Mouse (Mus musculus): ENCODE data around the gene Nol8.

Nol8 gene

GRCm38 (mm10) chr13:49652481-49653179 lies at the start of gene Nol8, which contains the start of gene Cenpp:
Gene Nol8 (plus strand): TSS chr13:49653078.
Gene Cenpp (minus strand): TSS chr13:49652785.
- DNase-seq (ENCODE audit: extremely low read depth, low read depth, low spot score): peak; percentile 91

GRCm38 (mm10) chr13:49603603-49604002 lies 49.3 kb upstream of the Nol8 start:
- DNase-seq (ENCODE audit: extremely low read depth, low read depth, low spot score): no peak

DNA sequence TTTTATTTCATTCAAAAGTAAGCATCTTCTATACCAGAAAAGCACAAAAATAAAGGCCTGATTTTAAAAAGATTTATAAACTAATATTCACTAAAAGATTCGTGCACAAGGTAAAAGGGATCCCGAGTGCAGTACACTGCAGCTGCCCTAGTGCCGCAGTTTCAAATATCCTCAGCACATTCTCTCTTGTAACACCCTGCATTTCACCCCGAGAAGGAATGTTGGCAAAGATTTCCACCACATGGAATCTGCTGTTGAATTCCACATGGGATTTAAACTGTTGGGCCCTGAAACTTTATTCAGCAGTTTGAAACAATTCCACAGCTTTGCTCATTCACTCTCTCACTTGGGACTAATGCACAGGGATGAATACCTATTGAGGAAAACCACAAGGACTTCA lies 45.2 kb upstream of the Nol8 start, which contains the start of gene Ogn:
Ogn (plus strand) TSS at position 333 of the 400 bp plus-strand sequence.
- DNase-seq (ENCODE audit: extremely low read depth, low read depth, low spot score): no peak

- DNase-seq (ENCODE audit: extremely low read depth, low read depth, low spot score): no peak
These were observed 44.1 kb upstream of the Nol8 start for GRCm38 (mm10) chr13:49608589-49609322.

- DNase-seq (ENCODE audit: extremely low read depth, low read depth, low spot score): no peak
These were observed 35.9 kb upstream of the Nol8 start for GRCm38 (mm10) chr13:49617021-49617420.

- no peak for DNase-seq (ENCODE audit: extremely low read depth, low read depth, low spot score)
These were observed 34.5 kb upstream of the Nol8 start for GRCm38 (mm10) chr13:49618365-49618764.

DNA sequence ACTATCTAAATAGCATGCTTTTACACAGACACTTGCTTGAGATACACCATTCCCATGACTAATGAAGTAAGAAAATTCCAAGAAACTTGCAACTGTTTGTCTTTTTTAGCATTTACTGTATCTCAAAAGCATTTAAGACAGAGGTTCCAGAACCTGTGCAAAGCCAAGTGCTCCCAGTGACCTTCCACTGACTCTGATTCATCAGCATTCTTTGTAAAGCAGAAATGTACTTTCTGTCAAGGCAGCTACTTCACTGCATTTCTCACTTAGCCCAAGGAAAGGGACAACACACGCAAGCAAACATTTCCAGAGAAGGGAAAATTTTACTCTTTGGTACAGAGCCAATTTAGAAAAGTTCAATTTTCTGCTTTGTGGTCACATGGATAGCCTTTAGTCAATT lies 29.7 kb upstream of the Nol8 start:
- no peak for DNase-seq (ENCODE audit: extremely low read depth, low read depth, low spot score)

- no peak for DNase-seq (ENCODE audit: extremely low read depth, low read depth, low spot score)
These were observed 24.7 kb upstream of the Nol8 start for GRCm38 (mm10) chr13:49628167-49628566.

GRCm38 (mm10) chr13:49629076-49629475 lies 23.8 kb upstream of the Nol8 start:
- DNase-seq (ENCODE audit: extremely low read depth, low read depth, low spot score): no peak

DNA sequence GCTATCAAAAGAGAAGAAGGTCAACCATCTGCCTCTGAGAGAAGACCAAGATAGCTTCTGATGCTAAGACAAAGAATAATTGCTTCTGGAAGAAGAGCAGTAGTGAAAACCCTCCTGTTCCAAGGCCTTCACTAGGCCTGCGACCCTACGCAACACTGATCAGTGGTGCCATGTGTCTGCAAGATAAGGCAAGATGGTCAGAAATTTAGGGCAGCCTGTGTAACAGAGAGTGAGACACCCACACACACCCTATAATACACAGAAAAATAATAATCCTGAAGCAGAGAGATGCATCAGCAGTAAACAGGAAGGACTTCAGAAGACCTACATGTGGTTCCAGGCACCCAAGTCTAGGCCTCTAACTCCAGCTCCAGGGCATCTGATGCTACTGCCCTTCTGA lies 12.9 kb upstream of the Nol8 start:
- DNase-seq (ENCODE audit: extremely low read depth, low read depth, low spot score): no peak

GRCm38 (mm10) chr13:49642650-49643049 lies 10.2 kb upstream of the Nol8 start:
- DNase-seq (ENCODE audit: extremely low read depth, low read depth, low spot score): no peak

DNA sequence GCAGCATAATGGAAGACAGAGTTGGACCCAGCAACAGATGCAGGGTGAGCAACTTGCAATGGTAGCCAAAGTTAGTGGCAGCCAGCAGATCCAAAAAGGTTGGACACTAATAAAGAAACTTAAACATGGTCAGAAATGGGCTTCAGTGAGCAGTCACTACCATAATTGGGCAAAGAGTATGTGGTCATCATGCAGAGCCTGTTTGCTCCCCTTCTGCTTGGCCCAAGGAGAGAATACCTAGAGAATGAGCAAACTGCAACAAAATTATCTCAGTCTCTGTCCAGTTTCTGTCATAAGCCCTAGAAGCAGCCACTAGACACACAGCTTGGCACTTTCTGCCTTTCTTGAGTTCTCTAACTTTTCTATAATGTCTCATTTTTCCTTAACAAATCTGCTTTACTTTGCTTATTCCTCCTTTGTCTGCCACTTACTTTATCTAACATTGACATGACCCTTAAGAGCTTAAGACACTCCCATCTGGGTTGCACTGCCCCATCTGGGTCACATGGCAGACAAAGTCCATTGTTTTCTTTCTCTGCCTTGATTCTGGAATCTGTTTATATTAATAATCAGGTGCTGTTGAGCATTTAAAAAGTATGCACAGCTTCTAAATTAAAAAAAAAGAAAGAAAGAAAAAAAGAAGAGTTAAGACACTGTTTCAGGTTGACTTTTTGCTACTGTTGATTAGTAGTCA lies 9.1 kb upstream of the Nol8 start:
- no peak for DNase-seq (ENCODE audit: extremely low read depth, low read depth, low spot score)

DNA sequence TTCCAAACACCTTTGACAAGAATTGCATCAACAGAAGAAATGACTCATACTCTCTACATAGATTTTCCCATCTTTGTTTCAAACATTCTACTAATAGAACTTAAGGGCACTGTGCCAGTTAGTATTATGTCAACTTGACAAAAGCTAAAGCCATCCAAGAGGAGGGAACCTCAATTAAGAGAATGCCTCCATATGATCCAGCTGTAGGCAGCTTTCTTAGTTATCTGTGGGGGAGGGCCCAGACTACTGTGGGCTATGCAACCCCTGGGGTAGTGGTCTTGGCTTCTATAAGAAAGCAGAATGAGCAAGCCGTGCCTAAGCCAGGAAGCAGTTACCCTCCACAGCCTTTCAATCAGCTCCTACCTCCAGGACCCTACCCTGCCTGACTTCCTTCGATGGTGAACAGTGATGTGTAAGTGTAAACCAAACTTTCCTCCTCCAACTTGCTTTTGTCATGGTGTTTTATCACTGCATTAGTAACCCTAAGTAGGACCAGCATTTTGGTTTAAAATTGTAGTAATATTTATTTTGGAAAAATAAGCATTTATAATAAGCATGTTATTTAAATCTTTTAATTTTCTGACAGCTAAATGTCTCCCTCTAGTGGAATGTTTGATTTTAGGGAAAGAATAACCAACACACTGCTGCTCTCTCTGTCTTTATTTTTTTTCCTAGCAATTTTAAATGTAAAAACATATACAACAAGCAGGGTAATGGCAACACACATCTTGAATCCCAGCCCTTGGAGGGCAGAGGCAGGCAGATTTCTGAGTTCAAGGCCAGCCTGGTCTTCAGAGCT lies 7.9 kb upstream of the Nol8 start:
- no peak for DNase-seq (ENCODE audit: extremely low read depth, low read depth, low spot score)

- no peak for DNase-seq (ENCODE audit: extremely low read depth, low read depth, low spot score)
These were observed 6.9 kb upstream of the Nol8 start for GRCm38 (mm10) chr13:49646019-49646418.

GRCm38 (mm10) chr13:49651136-49651535 lies 1.7 kb upstream of the Nol8 start:
- no peak for DNase-seq (ENCODE audit: extremely low read depth, low read depth, low spot score)

DNA sequence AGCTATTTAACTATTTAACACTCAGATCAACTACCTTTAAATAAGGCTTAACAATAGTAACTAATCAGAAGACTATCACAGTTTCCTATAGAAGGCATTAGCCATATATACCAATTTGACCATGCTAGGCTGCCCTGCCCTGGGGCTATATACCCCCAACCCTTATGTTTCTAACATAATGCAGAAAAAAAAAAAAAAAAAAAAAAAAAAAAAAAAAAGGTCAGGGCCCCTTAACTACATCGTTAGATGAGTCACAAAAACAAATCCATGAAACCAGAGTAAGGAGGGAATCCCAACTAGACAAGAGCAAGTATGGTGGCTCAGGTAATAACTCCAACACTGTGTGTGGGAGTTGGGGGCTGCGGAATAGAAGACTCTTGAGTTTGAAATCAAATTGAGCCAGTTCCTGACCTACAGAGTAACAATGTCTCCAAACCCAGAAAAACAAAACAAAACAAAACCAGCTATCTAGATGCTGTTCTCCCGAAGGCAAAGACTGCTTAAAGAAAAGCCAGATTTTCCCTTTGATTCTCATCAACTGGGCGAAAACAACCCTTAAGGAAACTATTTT lies 1.0 kb upstream of the Nol8 start:
- DNase-seq (ENCODE audit: extremely low read depth, low read depth, low spot score): no peak

GRCm38 (mm10) chr13:49653180-49653541 lies 283 bp downstream of the Nol8 start:
- DNase-seq (ENCODE audit: extremely low read depth, low read depth, low spot score): no peak

- DNase-seq (ENCODE audit: extremely low read depth, low read depth, low spot score): no peak
These were observed 24.9 kb downstream of the Nol8 start for GRCm38 (mm10) chr13:49677793-49678192.

- peak; percentile 83 for DNase-seq (ENCODE audit: extremely low read depth, low read depth, low spot score)
These were observed 28.7 kb downstream of the Nol8 start, which contains the start of gene Iars for GRCm38 (mm10) chr13:49681351-49682232. Gene Iars (plus strand): TSS chr13:49682100.

All from fat pad, adult 2 months (tissue).